ENCODE assay signal across 17 mouse cellular contexts in the genomic region with DNA sequence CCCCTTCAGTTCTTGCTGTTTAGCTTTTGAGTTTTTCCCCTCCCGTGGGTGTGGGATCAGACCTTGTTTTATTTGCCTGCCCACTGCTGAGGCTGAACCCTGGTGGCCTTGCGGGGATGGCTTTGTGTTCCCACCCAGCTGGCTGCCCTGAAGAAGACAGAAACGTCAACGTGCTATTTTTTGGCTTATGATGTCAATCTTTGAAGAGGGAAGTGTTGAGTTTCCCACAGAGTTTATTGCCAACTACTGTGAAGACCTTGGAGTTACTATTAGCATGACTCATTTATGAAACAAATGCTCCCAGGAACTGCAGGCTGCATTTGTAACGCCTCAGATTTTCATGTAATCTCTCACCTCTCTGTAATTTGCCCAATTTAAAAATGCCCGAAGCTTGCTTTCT. TPM values are rescaled to one million over a fixed set of nuclear protein-coding genes. Genes with fewer than 3 reads are reported as not detected.
A peak's percentile ranks its signal among the peaks of the same experiment; 100 is the strongest.
DNase-seq lines count a peak whose midpoint lies in the region; ATAC-seq and TF ChIP-seq lines count a peak whose summit lies in the region.
"Had no signal": no experiment of that assay in that cellular context is flagged by ENCODE, and none has a peak within 500 bp of the region (broad histone marks: within the 10 kb centered on the region; RNA-seq: fewer than 3 reads in every experiment).

No protein-coding gene starts in this region.

- no peak overlapping the region for H3K4me2 ChIP-seq in hindbrain, embryonic 15.5 days
- H3K4me2 ChIP-seq in hindbrain, embryonic 14.5 days (replicated peaks), result no peak overlapping the region
- H3K4me2 ChIP-seq in myocyte (ENCODE audit: low read depth), result peak overlapping the region; percentile 74
- H3K4me2 ChIP-seq: embryonic facial prominence, embryonic 12.5 days; forebrain, embryonic 13.5 days; hindbrain, embryonic 12.5 days; limb, embryonic 13.5 days had no signal

- H3K9ac ChIP-seq in hindbrain, embryonic 15.5 days, result no peak overlapping the region
- no peak overlapping the region for H3K9ac ChIP-seq in hindbrain, embryonic 14.5 days
- H3K9ac ChIP-seq: embryonic facial prominence, embryonic 12.5 days; forebrain, embryonic 13.5 days; hindbrain, embryonic 12.5 days; limb, embryonic 13.5 days had no signal

- no peaks in the 10 kb centered on the region for H3K9me3 ChIP-seq in hindbrain, embryonic 15.5 days
- H3K9me3 ChIP-seq in hindbrain, embryonic 14.5 days (ENCODE audit: control insufficient read depth, low read length), result no peaks in the 10 kb centered on the region
- H3K9me3 ChIP-seq: embryonic facial prominence, embryonic 12.5 days; forebrain, embryonic 13.5 days; hindbrain, embryonic 12.5 days; limb, embryonic 13.5 days had no signal

- no peak overlapping the region for H3K27ac ChIP-seq in hindbrain, embryonic 15.5 days (replicated peaks)
- H3K27ac ChIP-seq in hindbrain, embryonic 14.5 days, result no peak overlapping the region
- H3K27ac ChIP-seq: embryonic facial prominence, embryonic 12.5 days; forebrain, embryonic 13.5 days; hindbrain, embryonic 12.5 days; left cerebral cortex, adult 2 months; limb, embryonic 13.5 days had no signal

- H3K79me2 ChIP-seq in myocyte (ENCODE audit: control insufficient read depth, insufficient read depth), result no peaks in the 10 kb centered on the region

- DNase-seq in hindbrain, embryonic 14.5 days (ENCODE audit: low spot score), result no peak
- DNase-seq in NIH3T3 (ENCODE audit: low read depth), result peak; percentile 80
- peak; percentile 71 for DNase-seq in fibroblast of lung, adult 2 months (ENCODE audit: low read depth)
- DNase-seq in kidney, postnatal 10 days, result no peak
- DNase-seq in urinary bladder, postnatal 10 days (ENCODE audit: low spot score), result no peak
- DNase-seq: adrenal gland, postnatal 14 days; cerebellum, postnatal 14 days; lung, adult 18-20 months; thymus, adult 2 months had no signal

- no peak overlapping the region for H3K4me3 ChIP-seq in hindbrain, embryonic 15.5 days
- H3K4me3 ChIP-seq in hindbrain, embryonic 14.5 days (replicated peaks; ENCODE audit: low read length), result no peak overlapping the region
- H3K4me3 ChIP-seq in myocyte, result no peak overlapping the region
- H3K4me3 ChIP-seq: embryonic facial prominence, embryonic 12.5 days; forebrain, embryonic 13.5 days; hindbrain, embryonic 12.5 days; left cerebral cortex, adult 2 months; limb, embryonic 13.5 days had no signal

- no peak for TF ChIP-seq POLR2A in myocyte (IDR thresholded peaks at IDR 0.05; ENCODE audit: insufficient read length, low read depth)

- H3ac ChIP-seq in myocyte (ENCODE audit: control insufficient read depth, insufficient read length), result no peak overlapping the region

- H3K27me3 ChIP-seq in hindbrain, embryonic 15.5 days, result no peaks in the 10 kb centered on the region
- H3K27me3 ChIP-seq in hindbrain, embryonic 14.5 days (ENCODE audit: control insufficient read depth, insufficient read depth, low read length), result no peaks in the 10 kb centered on the region
- H3K27me3 ChIP-seq in myocyte (ENCODE audit: control insufficient read depth, insufficient read depth, insufficient read length), result no peaks in the 10 kb centered on the region
- H3K27me3 ChIP-seq: embryonic facial prominence, embryonic 12.5 days; forebrain, embryonic 13.5 days; hindbrain, embryonic 12.5 days; limb, embryonic 13.5 days had no signal

- ATAC-seq in hindbrain, embryonic 15.5 days (ENCODE audit: low FRiP score, low read depth), result 0 out of 2 replicates have a peak, but pooled peaks have one; percentile 6
- no peak for ATAC-seq in hindbrain, embryonic 14.5 days (ENCODE audit: low FRiP score)
- ATAC-seq: forebrain, embryonic 13.5 days; intestine, postnatal 0 days had no signal

- 0 out of 2 replicates have a peak, but pooled peaks cover 8% of the 10 kb centered on the region for H3K4me1 ChIP-seq in hindbrain, embryonic 15.5 days (replicated peaks)
- H3K4me1 ChIP-seq in hindbrain, embryonic 14.5 days (replicated peaks; ENCODE audit: control insufficient read depth, insufficient read depth, low read length), result peaks cover 9% of the 10 kb centered on the region

- WGBS in hindbrain, embryonic 15.5 days, result 43% methylated on average over 6 of the region's 6 CpGs
- WGBS in hindbrain, embryonic 14.5 days, result 56% methylated on average over 6 of the region's 6 CpGs

- H3K36me3 ChIP-seq in hindbrain, embryonic 15.5 days, result no peaks in the 10 kb centered on the region
- H3K36me3 ChIP-seq in hindbrain, embryonic 14.5 days (replicated peaks; ENCODE audit: control insufficient read depth, insufficient read depth), result no peaks in the 10 kb centered on the region
- no peaks in the 10 kb centered on the region for H3K36me3 ChIP-seq in myocyte (ENCODE audit: control insufficient read depth, insufficient read depth)
- H3K36me3 ChIP-seq: embryonic facial prominence, embryonic 12.5 days; hindbrain, embryonic 12.5 days; limb, embryonic 13.5 days had no signal

TF ChIP-seq in myocyte, 11 proteins besides CTCF, POLR2A, EP300 and RAD21:
- peak in 1 of 3 experiments; percentile 16 for TF ChIP-seq MYOG (IDR thresholded peaks at IDR 0.05; ENCODE audit: control insufficient read depth in 1 of 3, insufficient read depth in 1 of 3, insufficient read length in 2 of 3, low read depth in 2 of 3)
- 0 out of 2 replicates have a peak, but pooled peaks have one; percentile 26 for TF ChIP-seq CEBPB (IDR thresholded peaks at IDR 0.05; ENCODE audit: insufficient read depth, poor library complexity, severe bottlenecking)
- TF ChIP-seq POLR2AphosphoS2 (IDR thresholded peaks at IDR 0.05; ENCODE audit: insufficient read length, low read depth), result no peak
- peak in 1 of 3 experiments; percentile 18 for TF ChIP-seq MYOD1 (IDR thresholded peaks at IDR 0.05; ENCODE audit: control insufficient read depth in 1 of 3, insufficient read length in 2 of 3, low read depth in 2 of 3)
- no peak for TF ChIP-seq SRF (IDR thresholded peaks at IDR 0.05; ENCODE audit: control insufficient read depth, insufficient read length, low read depth)

RNA-seq across cellular contexts. Expression of a gene that starts 42.9 kb away (rescaled TPM):
- 101 and 105 TPM in 2 replicates for polyA plus RNA-seq in hindbrain, embryonic 15.5 days (2015; fragmentation: Nextera tagmentation; extraction: Ambion mirVana)
- 101 and 111 TPM in 2 replicates for polyA plus RNA-seq in hindbrain, embryonic 14.5 days (2014; fragmentation: Nextera tagmentation; extraction: Ambion mirVana)
- polyA plus RNA-seq in myocyte (2012; fragmentation: generic; extraction: Trizol), result 180 TPM

RNA-seq across cellular contexts. Expression of a gene that starts 43.4 kb away (rescaled TPM):
- 4.6 and 6.0 TPM in 2 replicates for polyA plus RNA-seq in hindbrain, embryonic 15.5 days (2015; fragmentation: Nextera tagmentation; extraction: Ambion mirVana)
- 1.8 and 4.0 TPM in 2 replicates for polyA plus RNA-seq in hindbrain, embryonic 14.5 days (2014; fragmentation: Nextera tagmentation; extraction: Ambion mirVana)
- polyA plus RNA-seq in myocyte (2012; fragmentation: generic; extraction: Trizol), result 14.0 TPM

Comparison
In these comparisons a context has a peak if more than half of its experiments do, and no peak if none do; other contexts are left out.
1. DNase-seq: peak in NIH3T3 (single experiment) and fibroblast of lung, adult 2 months (single experiment); none in hindbrain, embryonic 14.5 days (single experiment), kidney, postnatal 10 days (single experiment) and urinary bladder, postnatal 10 days (single experiment).